Mouse (Mus musculus) testis, adult 2 months (tissue): ENCODE results near the gene Acyp2. TPM values are rescaled to one million over a fixed set of nuclear protein-coding genes. Genes with fewer than 3 reads are reported as not detected.
"Not testable (repeated sequence)": the region's sequence is repeated elsewhere in the genome, so short reads cannot be mapped to it uniquely, and the experiment has no call there.

Source experiments
- H3K27ac ChIP-seq: fragments of 200-500 bp; 2 replicates; pipeline ENCODE4 v1.5.1; 2012; ENCODE audit warnings: low read depth, low read length; ENCODE audit not compliant: control insufficient read depth, insufficient read depth
- H3K27me3 ChIP-seq: fragments of 200-500 bp; 2 replicates; pipeline ENCODE4 v1.6.1; 2012; ENCODE audit warnings: mild to moderate bottlenecking, low read length, moderate library complexity; ENCODE audit not compliant: control insufficient read depth, insufficient read depth
- H3K36me3 ChIP-seq: fragments of 200-500 bp; 2 replicates; pipeline ENCODE4 v1.6.1; 2012; ENCODE audit warnings: mild to moderate bottlenecking, low read length; ENCODE audit not compliant: control insufficient read depth, insufficient read depth
- H3K4me1 ChIP-seq: fragments of 200-500 bp; 2 replicates; pipeline ENCODE4 v1.6.1; 2012; ENCODE audit warnings: low read length; ENCODE audit not compliant: control insufficient read depth, insufficient read depth
- H3K4me3 ChIP-seq: fragments of 200-500 bp; 2 replicates; pipeline ENCODE4 v1.5.1; 2012; ENCODE audit warnings: low read depth, mild to moderate bottlenecking, low read length, moderate library complexity, mixed read lengths; ENCODE audit not compliant: control insufficient read depth
- CTCF ChIP-seq: fragments of 200-500 bp; IDR thresholded peaks from 2 replicates; pipeline ENCODE4 v1.5.1; 2012; ENCODE audit warnings: low read depth, mild to moderate bottlenecking, inconsistent platforms, low read length, moderate library complexity; ENCODE audit not compliant: control insufficient read depth, insufficient read depth, insufficient replicate concordance
- POLR2A ChIP-seq: fragments of 200-500 bp; IDR thresholded peaks from 2 replicates; pipeline ENCODE4 v1.6.1; 2012; ENCODE audit warnings: low read depth, mild to moderate bottlenecking, inconsistent platforms, low read length, moderate library complexity; ENCODE audit not compliant: control insufficient read depth
- polyA plus RNA-seq: library from polyadenylated mRNA; depleted of rRNA; stranded (reverse); fragments of >200 nt; gene quantifications from 2 replicates; pipeline ENCODE4 v1.2.3, GENCODE M21; 2012

Gene Acyp2
- polyA plus RNA-seq, 1 experiment: 10.8 TPM

DNA sequence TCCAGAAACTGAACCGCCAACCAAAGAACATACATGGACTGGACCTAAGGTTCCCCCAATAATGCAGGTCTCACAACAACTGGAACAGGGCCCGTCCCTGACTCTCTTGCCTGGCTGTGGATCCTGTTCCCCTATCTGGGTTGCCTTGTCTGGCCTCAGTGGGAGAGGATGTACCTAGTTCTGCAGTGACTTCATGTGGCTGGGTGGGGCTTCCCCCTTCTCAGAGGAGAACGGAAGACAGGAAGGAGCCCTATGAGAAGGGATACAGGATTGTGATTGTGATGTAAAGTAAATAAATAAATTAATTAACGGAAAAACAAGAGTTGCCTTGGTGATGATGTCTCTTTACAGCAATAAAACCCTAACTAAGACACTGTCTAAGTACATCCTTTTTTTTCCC is 6.7 kb upstream of the Acyp2 start:
- no peak overlapping the region for H3K27ac ChIP-seq
- H3K27me3 ChIP-seq: no peaks in the 10 kb centered on the region
- H3K4me3 ChIP-seq: no peak overlapping the region
- TF ChIP-seq CTCF: no peak
- no peak for TF ChIP-seq POLR2A
- H3K4me1 ChIP-seq: no peaks in the 10 kb centered on the region
- no peaks in the 10 kb centered on the region for H3K36me3 ChIP-seq

DNA sequence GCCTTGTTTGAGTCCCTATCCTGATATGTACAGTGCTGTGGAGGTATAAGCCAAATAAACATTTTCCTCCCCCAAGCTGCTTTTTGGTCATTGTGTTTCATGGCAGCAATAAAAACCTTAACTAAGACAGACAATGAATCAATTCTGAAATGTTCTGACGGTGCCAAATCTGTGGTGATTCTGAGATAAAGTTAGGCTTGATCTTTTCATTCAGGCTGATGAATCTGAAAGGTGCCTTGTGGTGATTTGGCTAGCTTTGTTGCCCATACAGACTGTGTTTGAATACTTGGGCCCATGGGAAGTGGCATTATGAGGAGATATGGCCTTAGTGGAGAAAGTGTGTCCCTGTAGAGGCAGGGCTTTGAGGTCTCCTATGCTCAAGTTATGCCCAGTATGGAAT is 1.0 kb upstream of the Acyp2 start:
- H3K27ac ChIP-seq: no peak overlapping the region
- TF ChIP-seq POLR2A: no peak
- no peak for TF ChIP-seq CTCF
- peaks cover 2% of the 10 kb centered on the region; the same call in 1 of the 2 replicates for H3K4me1 ChIP-seq
- no peaks in the 10 kb centered on the region for H3K36me3 ChIP-seq
- H3K27me3 ChIP-seq: no peaks in the 10 kb centered on the region
- no peak overlapping the region for H3K4me3 ChIP-seq

DNA sequence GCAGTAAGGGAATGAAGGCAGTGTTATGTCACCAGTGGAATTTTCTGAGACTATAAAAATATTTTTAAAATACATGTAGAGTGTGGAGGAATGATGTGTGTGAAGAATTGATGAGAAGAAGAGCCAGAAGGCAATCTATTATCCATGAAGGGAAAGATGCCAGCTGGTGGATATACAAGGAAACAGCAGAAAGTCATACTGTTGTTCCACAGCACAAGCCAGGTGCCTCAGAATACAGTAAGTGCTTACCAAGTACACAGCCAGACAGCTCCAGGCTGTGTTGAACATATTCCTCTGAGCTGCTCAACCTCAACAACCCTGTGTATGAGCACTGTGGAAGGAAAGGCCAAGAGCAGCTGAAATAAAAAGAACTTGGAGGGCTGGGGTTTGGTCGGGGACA is 13.7 kb downstream of the Acyp2 start:
- H3K36me3 ChIP-seq: no peaks in the 10 kb centered on the region
- no peaks in the 10 kb centered on the region for H3K27me3 ChIP-seq
- H3K4me1 ChIP-seq: no peaks in the 10 kb centered on the region
- TF ChIP-seq POLR2A (no peak), CTCF (no peak)
- no peak overlapping the region for H3K27ac ChIP-seq
- no peak overlapping the region for H3K4me3 ChIP-seq

DNA sequence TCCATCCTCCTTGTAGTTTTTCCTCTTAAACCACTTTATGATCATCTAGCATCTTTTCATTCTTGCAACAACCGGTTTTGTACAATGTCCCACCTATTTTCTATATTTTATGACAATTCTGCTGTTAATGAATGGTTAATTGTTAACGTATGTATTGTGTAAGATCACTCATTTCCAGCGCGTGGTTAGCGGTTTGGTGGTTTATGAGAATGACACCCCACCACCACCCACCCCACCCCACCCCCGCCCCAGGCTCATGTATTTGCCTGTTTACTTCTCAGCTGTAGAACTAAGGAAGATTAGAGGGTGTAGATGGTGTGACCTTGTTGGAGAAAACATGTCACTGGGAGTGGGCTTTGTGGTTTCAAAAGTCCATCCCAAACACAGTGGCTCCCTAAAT is 18.9 kb downstream of the Acyp2 start:
- no peak overlapping the region for H3K27ac ChIP-seq
- no peaks in the 10 kb centered on the region for H3K27me3 ChIP-seq
- TF ChIP-seq CTCF (no peak), POLR2A (no peak)
- H3K4me1 ChIP-seq: no peaks in the 10 kb centered on the region
- no peaks in the 10 kb centered on the region for H3K36me3 ChIP-seq
- H3K4me3 ChIP-seq: no peak overlapping the region

DNA sequence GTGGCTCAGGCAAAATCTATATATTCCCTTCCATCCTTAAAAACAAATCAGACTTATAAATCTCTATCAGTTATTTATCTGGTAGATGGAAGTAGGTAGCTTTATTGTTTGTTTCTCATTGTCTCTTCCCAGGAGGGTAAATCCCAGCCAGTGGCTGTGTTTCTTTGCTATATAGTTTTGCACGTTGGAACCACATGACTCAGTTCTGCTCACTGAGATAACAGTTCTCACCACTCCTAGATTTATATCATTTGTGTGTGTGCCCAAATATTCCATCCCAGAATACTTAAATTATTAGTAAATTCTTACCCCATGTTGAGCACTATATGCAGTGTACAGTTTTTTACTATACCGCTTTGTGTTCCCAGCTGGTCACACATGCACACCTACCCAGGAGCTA is 26.2 kb downstream of the Acyp2 start:
- no peaks in the 10 kb centered on the region for H3K27me3 ChIP-seq
- H3K4me3 ChIP-seq: no peak overlapping the region
- no peak for TF ChIP-seq POLR2A
- TF ChIP-seq CTCF: no peak
- H3K27ac ChIP-seq: no peak overlapping the region
- no peaks in the 10 kb centered on the region for H3K36me3 ChIP-seq
- H3K4me1 ChIP-seq: no peaks in the 10 kb centered on the region

DNA sequence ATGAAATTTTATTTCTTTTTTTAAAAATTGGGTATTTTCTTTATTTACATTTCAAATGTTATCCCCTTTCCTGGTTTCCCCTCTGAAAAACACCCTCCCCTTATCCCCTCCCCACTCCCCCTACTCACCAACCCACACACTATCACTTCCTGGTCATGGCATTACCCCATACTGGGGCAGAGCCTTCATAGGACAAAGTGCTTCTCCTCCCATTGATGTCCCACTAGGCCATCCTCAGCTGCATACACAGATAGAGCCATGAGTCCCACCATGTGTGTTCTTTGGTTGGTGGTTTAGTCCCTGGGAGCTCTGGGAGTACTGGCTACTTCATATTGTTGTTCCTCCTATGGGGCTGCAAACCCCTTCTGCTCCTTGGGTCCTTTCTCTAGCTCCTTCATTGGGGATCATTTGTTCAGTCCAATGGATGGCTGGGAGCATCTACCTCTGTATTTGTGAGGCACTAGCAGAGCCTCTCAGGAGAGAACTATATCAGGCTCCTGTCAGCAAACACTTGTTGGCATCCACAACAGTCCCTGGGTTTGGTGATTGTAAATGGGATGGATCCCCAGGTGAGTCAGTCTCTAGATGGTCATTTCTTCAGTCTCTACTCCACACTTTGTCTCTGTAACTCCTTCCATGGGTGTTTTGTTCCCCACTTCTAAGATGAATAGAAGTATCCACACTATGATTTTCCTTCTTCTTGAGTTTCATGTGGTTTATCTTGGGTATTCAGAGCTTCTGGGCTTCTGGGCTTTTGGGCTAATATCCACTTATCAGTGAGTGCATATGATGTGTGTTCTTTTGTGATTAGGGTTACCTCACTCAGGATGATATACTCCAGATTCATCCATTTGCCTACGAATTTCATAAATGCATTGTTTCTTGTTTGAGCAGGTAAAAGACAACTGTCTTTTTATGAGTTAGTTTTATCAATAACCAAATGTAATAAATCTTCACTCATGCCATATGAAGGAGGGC is 27.7 kb downstream of the Acyp2 start:
- not testable (repeated sequence) for H3K27ac ChIP-seq, H3K4me1 ChIP-seq, H3K36me3 ChIP-seq, H3K27me3 ChIP-seq, H3K4me3 ChIP-seq

DNA sequence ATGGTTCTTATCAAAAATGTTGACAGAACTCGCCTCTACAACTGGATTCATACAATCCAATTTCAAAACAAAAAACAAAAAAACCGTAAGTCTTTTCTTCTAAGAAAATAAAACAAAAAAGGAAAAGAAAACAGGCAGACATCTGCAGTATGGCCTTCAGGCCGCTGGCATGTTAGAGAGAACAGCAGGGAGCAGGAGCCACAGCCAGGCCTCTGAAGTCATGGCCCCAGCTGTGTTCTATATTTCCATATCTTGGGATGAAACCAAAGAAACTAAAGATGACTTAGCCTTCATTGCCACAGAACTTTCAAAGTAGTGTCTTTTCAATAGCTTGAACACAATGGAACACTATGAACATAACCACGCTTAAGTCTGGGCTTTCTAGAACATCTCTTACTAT is 31.2 kb downstream of the Acyp2 start:
- TF ChIP-seq POLR2A (no peak), CTCF (no peak)

More for the DNA sequence above, 31.2 kb downstream of the Acyp2 start:
- H3K27ac ChIP-seq: no peak overlapping the region
- no peaks in the 10 kb centered on the region for H3K4me1 ChIP-seq
- no peak overlapping the region for H3K4me3 ChIP-seq
- no peaks in the 10 kb centered on the region for H3K36me3 ChIP-seq
- no peaks in the 10 kb centered on the region for H3K27me3 ChIP-seq
